Mouse (Mus musculus): ENCODE measurements at regions not wholly inside any gene's neighbourhood (a gene's known extent, or its start where the extent isn't known, plus 50 kb on each side); places are given as distances from the start of the nearest gene placed in this dataset.

DNA sequence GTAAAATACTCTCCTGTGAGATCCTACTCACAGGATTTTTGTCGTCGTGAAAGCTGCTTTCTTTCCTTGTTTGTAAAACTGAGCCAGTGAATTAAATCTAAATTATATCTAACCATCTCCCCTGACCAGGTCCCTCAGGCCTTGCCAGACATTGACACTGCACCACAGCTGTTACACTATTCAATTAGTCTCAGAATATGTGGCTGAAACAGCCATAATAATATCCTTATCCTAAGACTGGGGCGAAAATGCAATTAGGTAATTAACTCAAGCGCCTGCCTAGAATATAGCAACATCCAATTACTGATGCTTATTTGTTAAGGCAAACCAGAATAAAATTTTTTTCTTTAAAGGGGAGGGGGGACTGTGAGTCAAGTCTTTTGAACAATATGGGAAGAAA lies 296.2 kb downstream of the Rdh14 start:
- Histone ChIP-seq H3K27me3 (ENCODE audit: control insufficient read depth, insufficient read depth, low read length) (no peaks in the 10 kb centered on the region), H3K4me1 (ENCODE audit: control insufficient read depth, insufficient read depth, insufficient read length, low read length) (no peaks in the 10 kb centered on the region), H3K27ac (ENCODE audit: insufficient read depth, low read depth, low read length) (no peak overlapping the region), H3K36me3 (ENCODE audit: control insufficient read depth, insufficient read depth, low read length) (no peaks in the 10 kb centered on the region), H3K4me3 (ENCODE audit: low read depth, low read length) (no peak overlapping the region)
- WGBS, result 85% methylated on average over 4 of the region's 4 CpGs
- no peak for TF ChIP-seq POLR2A (IDR thresholded peaks at IDR 0.05; ENCODE audit: low read depth, low read length)
- TF ChIP-seq CTCF (IDR thresholded peaks at IDR 0.05; ENCODE audit: extremely low read depth, insufficient read length, insufficient replicate concordance, low read depth, low read length), result no peak

Data from small intestine, adult 2 months (tissue).